Mouse (Mus musculus) left cerebral cortex, adult 9 months (tissue): Measurements from ENCODE around the gene Fndc4.

Source experiments
- DNase-seq, 2 experiments: peaks; one replicate each; pipeline ENCODE4 v3.0.0; 2022; ENCODE audit warnings: low spot score in 2 of 2

Fndc4 gene

DNA sequence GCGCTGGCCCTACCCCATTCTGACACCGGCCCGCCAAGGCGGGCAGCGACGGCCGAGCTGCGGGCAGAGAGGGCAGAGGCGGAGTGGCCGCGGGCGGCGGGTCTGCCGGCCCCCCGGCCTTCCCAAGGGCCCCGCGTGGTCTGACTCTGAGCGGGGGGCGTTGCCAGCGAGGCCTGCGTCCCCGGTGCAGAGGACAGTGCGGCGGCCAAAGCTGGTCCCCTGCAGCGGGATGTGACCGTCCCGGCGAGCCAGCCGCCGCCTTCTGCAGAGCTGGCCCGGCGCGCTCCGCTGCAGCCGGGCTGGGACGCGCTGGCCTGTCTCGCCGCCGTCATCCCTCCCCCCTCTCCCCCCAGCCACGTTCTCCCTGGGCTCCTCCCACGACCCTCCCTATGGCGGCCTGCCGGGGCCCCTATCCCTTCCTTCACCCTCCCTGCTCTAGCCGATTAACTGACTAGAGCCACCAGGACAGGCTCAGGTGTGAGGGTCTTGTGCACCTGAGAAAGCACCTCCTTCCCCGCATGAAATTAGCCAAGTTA, at the start of gene Fndc4:
Gene Fndc4, minus strand, starts transcription at position 475 of the 536 bp plus-strand sequence.
- peak in 1 of 2 experiments; percentile 44 for DNase-seq

DNA sequence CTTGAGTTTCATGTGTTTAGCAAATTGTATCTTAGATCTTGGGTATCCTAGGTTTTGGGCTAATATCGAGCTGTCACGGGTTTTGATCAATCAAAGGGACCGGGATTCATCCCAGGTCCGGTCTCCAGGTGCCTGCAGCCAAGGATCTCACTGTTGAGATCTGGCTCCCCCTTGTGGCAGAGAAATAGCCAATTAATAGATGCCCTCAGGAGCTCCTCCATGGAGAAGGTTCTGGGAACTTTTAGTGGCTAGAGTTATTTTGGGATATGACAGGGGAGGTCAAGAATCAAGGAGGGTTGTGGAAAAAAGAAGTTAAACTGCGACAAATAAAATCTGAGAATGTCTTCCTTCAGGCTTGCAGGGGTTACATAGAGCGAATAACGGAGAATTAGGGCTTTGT, 32.4 kb upstream of the Fndc4 start:
- peak; percentile 3 to 68 for DNase-seq

DNA sequence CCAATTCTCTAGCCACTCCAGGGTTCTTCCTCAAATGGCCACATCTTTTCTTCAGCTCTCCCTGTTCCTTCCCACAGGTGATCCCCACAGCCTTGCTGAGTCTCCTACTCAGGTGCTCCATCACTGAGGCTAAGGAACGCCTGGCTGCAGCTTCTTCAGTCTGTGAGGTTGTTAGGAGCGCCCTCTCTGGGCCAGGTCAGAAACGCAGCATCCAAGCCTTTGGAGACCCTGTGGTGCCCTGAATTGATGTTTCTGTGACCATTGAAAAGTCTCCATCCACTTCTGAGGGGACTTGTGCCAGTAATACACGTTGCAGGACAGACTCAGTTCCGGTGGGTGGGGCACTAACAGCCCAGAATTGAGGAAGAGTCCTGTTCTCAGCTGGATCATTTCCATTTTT, 31.0 kb upstream of the Fndc4 start:
- DNase-seq = peak in 1 of 2 experiments; percentile 3

DNA sequence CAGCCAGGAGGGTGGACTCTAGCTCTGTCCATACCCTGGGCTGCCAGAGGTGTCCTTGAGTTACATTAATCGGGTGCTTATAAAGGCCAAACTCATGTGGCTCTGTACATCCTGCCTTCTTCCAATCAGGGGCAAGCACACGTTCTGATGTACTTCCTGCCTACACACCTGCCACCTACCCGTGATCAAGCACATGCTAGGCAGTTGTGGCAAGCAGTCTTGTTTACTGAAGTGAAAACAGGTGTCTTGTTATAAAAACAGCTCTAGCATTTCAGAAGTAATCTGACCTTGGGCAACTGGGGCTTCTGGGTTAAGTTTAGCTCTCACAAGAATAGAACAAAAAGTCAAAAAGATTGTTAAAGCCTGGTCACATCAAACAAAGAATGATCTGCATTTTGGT, 28.2 kb upstream of the Fndc4 start:
- DNase-seq = no peak

DNA sequence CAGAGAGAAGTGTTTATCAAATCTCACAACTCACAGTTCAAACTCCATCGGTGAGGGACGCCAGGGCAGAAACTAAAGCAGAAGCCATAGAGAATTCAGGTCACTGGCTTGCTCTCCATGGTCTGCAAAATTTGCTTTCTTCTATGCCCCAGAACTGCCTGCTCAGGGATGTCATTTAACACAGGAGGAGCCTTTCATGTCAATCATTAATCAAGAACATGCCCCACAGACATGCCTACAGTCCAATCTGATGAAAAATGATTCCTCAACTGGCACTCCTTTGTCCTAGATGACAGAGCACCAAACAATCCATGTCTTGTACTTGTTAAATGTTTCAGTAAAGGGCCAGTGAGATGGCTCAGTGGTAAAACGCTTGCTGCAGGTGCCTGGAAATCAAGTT, 26.9 kb upstream of the Fndc4 start:
- no peak for DNase-seq

DNA sequence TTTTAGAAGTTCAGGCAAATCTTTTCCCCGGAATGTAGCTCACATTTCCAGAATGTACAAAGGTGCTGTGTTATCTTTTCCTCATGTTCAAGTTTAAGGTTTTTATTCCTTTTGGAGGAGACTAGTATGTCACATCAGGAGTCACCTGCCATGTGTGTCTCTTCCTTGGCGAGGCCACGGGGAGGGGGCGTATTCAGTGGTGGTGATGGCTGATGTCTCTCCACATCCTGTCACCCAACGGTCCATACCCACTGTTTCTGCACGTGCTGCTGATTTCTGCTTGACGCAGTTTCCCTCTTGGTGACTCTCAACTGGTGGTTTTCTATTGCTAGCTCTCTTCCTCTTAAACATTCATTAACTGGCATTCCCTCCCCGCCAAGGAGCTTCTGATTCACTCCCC, 16.9 kb upstream of the Fndc4 start:
- no peak for DNase-seq

DNA sequence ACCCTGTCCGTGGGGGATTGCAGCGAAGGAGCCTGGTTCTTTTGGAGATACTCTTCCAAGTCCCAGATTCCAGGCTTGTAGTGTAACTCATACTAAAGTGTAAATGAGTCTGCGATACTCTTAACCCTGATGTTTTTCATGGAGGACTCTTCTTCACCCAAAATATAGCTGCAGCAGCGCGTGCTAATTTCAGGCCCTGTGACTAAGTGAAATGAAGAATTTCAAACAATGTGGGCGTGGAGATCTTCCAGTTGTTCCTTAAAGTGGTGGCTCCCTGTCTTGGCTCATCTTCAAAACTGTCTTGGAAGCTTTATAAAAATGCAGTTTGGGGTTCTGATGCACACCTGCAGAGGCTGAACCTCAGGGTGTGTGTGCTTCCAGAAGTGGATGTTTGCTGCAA, 7.2 kb upstream of the Fndc4 start:
- DNase-seq = no peak

DNA sequence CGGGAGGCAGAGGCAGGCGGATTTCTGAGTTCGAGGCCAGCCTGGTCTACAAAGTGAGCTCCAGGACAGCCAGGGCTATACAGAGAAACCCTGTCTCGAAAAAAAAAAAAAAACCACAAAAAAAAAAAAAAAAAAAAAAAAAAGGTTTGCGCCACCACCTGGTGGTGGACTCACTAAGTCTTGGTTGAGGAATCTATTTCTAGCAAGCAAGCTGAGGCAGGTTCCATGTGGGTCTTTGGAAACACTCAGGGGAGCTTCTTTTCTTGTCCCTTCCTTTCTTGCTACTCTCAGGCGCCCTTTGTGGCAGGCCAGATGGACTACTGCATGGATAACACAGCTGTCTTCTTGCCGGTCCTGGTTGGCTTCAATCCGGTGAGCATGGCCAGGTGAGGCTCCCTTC, 6.0 kb upstream of the Fndc4 start:
- DNase-seq = no peak

DNA sequence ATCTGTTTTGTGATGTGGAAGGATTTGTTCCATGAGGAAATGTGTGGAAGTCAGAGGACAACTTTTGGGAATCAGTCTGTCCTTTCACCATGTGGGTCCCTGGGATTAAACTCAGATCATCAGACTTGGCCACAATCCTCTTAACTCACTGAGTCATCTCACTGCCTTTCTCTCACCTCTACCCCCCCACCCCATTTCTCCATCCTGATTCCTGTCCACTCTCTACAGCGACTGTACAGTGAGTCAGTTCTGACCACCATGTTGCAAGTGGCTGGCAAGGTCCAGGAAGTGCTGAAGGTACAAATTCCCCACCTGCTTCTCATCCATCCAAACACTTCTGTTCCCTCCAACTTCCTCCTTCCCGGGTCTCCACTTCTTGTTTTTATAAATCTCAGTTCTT, 2.6 kb upstream of the Fndc4 start:
- DNase-seq = no peak

DNA sequence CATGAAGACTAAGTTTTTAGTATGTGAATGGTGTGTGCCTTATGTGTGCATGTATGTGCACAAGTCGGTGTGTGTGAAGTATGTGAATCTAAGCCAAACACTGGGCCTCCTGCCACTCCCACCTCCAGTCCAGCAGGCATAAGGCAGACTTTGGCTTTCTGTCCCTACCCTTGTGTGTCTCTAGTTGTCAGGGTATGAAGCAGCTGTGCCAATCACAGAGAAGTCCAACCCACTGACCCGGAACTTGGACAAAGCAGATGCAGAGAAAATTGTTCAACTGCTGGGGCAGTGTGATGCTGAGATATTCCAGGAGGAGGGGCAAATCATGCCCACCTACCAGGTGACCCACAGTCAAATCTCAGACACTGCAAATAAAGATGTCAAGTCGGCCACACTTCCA, 2.1 kb upstream of the Fndc4 start:
- DNase-seq = no peak

DNA sequence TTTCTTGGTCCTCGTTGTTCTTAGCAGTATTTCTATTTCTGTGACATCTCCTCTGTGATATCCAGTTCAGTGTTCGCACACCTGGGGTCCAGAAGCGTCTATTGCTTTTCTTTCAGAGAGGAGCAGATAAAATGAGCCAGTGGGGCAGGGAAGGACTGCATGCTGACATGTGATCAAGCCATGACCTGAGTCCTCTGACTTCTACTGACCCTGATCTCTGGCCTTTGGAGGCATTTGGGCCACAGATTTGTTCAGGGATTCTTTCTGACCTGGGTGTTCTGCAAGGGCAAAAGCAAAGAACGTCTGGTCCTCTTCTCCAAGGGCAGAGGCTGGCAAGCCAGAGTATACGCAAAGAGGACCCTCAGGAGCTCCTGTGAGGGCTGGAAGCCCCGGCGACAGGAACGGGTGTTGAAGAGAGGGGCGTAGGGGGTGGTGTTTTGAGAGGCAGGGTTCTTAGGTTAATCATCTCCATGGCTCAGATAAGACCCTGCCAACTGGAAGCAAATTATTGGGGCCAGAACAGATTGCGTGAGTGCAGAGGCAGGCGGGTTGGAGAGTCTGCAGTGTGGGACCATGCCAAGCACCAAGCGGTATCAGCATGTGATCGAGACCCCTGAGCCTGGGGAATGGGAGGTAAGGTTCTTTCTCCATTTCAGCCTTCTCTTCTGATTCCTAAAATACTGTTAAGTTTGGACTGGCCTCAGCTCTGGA, 1.3 kb upstream of the Fndc4 start, which contains the start of gene Gckr:
Gene Gckr, plus strand, starts transcription at position 397 of the 711 bp plus-strand sequence.
- no peak for DNase-seq

DNA sequence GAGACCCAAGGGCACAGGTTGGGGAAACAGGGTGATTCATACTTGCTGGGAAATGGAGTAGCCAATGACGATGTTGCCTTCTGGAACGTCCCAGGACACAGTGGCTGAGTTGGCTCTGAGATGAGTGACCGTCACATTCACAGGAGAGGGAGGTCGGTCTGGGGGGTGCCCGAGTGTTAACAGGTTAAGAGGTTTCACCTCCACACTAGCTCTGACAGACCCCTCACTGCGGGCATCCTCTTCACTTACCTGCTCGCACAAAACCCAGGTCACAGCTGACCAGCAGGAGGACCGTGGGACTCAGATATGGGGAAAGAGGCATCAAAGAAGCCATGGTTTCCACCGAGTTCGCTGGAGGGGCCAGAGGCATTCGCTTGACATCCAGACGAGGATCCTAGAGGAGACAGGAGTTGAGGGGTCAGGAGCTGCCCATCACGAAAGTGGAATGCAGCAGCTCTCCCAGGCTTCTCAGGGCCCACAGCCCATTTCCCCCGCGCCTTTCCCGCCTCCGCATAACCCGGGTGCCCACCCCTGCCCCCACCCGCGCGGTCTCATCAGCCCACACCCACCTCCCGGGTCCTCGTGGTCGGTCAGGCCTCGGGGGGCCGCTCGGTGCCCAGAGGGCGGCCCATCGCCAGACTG, 795 bp downstream of the Fndc4 start:
- no peak for DNase-seq

DNA sequence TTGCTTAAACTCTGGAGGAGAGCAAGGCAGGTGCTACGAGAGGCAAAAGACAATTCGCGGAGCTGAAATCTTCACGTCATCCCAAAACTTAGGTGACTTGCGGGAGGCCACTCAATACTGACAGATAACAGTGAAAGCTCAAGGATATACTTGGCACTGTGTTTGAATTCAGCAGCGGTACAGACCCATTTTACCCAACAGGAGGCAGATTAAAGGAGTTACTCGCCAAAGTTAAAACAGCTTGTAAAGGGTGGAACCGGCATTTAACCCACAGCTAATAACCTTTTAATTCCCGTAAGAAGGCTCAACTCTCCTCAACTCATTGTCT, 4.6 kb downstream of the Fndc4 start:
- no peak for DNase-seq

DNA sequence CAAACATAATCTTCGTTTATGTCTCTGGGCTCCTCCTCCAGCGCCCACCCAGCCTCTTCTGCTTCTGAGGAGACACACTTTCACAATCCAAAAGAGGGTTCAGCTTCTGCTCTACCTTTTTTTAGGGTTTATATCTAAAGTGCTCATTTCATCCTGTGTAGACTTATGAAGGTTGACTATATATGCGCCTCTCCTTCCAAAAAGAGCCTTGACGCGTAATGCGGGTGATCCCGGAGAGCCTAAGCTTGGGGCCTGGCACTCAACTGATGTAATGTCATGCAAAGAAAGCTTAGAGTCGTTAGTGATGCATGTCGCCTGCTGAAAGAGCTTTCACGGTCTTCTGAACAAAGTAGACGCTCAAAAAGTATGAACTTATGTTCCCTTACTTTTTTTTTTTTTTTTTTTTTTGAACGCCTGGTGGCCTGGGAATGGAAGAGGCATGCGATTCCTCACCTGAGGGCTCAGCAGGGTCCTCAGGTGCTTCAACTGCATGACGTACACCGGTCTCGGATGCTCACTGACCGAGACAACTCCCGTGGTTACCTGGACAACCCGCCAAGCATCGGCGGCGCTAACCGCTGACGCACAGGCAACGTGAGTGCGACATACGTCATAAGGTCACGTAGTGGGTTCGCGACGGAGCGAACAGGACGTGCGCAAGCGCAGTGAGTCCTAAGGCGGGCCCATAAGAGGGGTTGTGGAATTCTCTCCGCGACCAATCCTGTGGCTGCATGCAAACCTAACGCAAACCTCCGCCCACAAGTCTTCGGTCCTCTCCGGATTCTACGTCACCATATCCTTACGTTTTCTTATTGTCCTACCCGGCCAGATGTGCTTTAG, 5.1 kb downstream of the Fndc4 start, which contains the start of gene Ift172:
Gene Ift172, minus strand, starts transcription at position 596 of the 840 bp plus-strand sequence.
- DNase-seq = peak; percentile 95 to 96

DNA sequence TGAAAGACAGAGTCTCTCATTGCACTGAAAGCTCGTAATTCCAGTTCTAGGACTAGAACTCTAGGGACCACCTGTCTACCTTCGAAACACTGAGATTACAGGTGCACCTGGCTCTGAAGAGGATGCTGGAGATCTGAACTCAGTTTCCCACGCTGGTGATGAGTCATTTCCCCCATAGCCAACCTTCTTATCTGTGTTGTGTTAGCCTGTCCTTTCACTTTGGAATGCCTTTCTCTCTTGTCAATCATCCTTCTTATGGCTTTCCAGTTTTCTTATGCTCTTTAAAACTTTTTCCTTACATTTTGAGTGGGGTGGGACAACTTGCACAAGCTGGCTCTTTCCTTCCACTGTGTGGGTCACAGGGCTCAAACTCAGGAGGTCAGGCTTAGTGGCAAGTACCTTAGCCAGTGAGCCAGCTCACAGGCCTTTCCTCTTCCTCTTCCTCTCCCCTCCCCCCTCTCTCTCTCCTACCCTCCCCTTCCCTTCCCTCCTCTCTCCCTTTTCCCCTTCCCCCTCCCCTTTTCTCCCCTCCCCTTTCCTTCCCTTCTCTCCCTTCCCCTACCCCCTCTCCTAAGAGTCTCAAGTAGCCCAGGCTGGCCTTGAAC, 6.2 kb downstream of the Fndc4 start:
- DNase-seq = no peak

DNA sequence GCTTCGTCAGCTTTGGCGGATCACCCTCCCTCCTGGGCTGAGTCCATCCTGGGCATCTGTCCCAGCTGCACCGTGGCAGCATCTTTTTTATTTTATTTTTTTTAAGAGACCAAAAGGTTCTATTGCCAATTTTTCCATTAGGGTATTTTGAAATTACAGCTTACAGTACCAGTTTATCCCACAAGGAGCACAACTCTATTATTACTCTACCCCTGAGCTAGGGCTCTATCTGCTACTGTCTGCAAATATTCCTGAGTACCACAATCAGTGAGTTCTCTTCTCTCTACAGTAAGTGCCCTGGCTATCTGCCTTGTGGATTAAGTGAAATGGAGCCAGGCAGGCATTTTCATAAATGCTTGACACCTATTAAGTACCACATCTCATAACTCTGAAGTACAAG, 7.2 kb downstream of the Fndc4 start:
- DNase-seq = no peak

DNA sequence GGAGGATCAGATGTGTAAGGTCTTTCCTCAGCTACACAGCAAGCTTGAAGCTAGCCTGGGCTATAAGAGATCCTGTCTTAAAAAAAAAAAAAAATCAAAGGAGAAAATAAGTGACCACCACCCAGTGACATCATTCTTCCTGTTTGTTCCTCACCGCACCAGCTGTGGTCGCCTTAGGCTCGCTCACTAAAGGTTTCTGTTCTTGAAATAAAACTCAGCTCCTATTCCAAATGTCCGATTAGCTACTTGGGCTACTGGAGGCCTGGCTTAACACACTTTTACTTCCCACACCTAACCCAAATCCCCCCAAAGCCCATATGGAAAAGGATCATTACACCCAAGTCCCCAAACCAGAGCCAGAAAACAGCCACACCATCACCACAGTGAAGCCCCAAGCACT, 7.7 kb downstream of the Fndc4 start:
- DNase-seq = no peak

DNA sequence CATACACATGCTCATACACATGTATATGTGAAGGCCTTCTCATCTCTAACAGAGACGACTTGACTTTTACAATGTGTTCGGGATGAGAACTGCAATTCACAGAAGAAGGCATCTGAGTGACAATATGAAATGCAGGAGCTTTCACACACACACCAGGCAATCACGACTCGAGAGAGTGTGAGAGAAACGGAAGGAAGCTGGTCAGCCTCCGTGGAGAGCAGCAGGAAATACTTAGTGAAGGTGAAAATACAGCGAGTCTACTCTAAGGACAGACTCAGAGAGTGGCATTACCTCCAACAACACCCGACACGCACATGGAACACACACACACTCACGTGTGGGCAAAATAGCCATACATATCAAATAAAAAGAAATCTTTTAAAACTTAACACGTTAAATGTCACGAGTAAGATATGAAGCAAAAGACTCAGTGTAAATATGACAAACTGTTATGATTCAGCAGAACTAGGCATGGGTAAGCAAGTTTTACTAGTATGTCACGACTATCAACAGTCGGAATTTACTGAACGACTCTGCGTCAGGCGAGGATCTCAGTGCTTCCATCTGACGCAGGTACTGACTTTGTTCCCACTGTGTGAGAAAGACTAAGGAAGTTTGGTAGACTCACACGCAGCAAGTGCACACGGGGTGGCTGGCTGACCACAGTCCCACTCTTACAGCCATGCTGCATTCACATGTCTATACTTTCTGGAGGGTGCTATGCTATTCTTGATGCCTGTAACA, 16.5 kb downstream of the Fndc4 start:
- no peak for DNase-seq

DNA sequence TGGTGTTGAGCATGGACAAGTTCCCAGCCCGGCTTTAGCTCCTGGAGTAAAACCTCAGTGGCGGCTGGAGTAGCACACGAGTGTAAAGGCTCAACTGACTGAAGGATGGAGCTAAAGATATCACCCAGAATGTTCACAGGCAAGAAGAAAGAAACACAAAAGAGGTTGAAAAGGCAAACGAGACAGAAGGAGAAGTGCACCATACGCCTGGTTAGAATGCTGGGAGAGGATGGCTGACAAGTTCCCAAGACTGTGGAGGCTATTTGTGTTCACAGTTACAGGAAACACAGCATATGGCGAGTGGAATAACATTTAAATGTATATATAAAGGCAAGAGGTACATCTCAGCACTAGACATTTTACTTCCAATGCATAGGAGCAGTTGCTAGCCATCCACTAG, 22.9 kb downstream of the Fndc4 start:
- peak in 1 of 2 experiments; percentile 41 for DNase-seq

DNA sequence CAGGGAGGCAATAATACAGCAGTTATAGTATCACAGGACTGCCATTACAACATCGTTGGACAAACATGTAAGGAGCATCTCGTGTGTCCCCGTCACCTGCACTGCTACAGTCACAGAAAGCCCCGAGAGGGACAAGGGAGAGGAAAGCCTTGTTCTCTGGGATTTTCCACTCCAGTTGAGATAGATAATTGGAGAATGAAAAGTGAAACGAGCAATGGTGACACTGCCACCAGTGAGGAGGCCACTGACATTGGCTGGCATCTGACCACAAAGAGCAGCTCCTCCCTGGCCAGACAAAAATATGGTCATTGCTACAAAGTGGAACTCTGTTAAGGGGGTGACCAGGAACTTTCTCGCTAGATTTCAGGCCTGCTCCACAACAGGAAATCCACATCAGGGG, 28.2 kb downstream of the Fndc4 start:
- DNase-seq = no peak

DNA sequence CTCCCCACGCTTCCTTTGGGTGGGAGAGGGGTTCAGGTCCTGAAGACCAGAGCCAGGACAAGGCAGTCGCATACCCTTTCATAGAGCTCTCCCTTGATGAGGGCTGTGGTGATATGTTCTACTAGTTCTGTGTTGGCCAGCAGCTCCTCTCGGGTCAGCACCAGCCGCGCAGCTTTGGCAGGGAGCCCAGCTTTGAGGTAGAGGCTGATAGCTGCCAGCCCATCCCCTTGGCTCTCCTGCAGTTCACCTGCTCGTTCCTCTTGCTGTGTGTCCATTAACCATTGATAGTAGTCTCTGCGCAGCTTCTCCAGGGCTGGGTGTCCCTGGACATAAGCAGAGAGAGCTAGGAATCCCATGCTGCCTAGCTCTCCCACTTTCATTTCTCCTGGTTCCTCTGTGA, 29.8 kb downstream of the Fndc4 start:
- no peak for DNase-seq
